In the genomic region with DNA sequence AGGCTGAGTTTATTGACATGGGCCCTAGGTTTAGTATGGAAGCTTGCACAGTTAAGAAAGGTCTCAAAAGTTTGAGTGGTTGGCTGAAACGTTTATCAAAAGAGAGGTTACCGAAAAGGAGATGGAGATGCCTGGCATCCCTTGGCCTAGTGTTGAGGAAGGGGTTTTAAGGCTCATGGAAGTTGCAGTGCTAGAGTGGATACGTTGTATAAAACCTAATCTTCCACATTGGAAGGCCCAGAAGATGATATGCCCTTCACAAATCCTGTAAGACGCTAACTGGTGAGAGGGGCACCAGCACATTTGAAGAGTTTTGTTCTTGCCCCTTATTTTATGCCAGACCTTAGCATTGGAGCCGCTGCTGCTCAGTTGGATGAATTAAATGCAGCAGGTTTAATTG, we compare ENCODE assay signal across 34 mouse cellular contexts.
"Had no signal": no experiment of that assay in that cellular context is flagged by ENCODE, and none has a peak within 500 bp of the region (broad histone marks: within the 10 kb centered on the region; RNA-seq: fewer than 3 reads in every experiment).

No protein-coding gene starts in this region.

- ATAC-seq: hindbrain, embryonic 16.5 days; hindbrain, postnatal 0 days; inflammation-experienced regulatory T-cells, adult 6 months; intestine, embryonic 15.5 days; intestine, embryonic 16.5 days; intestine, postnatal 0 days had no signal

- H3K9ac ChIP-seq: heart, embryonic 12.5 days; heart, embryonic 13.5 days; heart, embryonic 15.5 days; hindbrain, embryonic 12.5 days; hindbrain, embryonic 13.5 days; hindbrain, embryonic 14.5 days; hindbrain, embryonic 15.5 days; intestine, embryonic 15.5 days; kidney, embryonic 15.5 days had no signal

- H3K4me2 ChIP-seq: heart, embryonic 11.5 days; heart, embryonic 12.5 days; heart, embryonic 13.5 days; heart, embryonic 15.5 days; hindbrain, embryonic 12.5 days; hindbrain, embryonic 13.5 days; hindbrain, embryonic 14.5 days; hindbrain, embryonic 15.5 days; intestine, embryonic 15.5 days; kidney, embryonic 15.5 days had no signal

- DNase-seq: heart, postnatal 10 days; heart, postnatal 14 days; heart, postnatal 36 days; kidney, adult 11 months; kidney, adult 18-20 months; kidney, adult 2 months; kidney, adult 8-10 months; kidney, adult 9 months; kidney, postnatal 10 days; kidney, postnatal 14 days; kidney, postnatal 25 days; kidney, postnatal 36 days; kidney, postnatal 4 days; layer of hippocampus, adult 9-11 months; layer of hippocampus, postnatal 36 days had no signal

- H3K9me3 ChIP-seq: heart, embryonic 10.5 days; heart, embryonic 12.5 days; heart, embryonic 13.5 days; heart, embryonic 15.5 days; hindbrain, embryonic 10.5 days; hindbrain, embryonic 12.5 days; hindbrain, embryonic 13.5 days; hindbrain, embryonic 15.5 days; intestine, embryonic 15.5 days; kidney, embryonic 15.5 days had no signal

- H3K4me1 ChIP-seq: heart, embryonic 12.5 days; heart, embryonic 15.5 days; hindbrain, embryonic 10.5 days; hindbrain, embryonic 12.5 days; hindbrain, embryonic 13.5 days; hindbrain, embryonic 15.5 days; kidney, embryonic 15.5 days had no signal

- H3K36me3 ChIP-seq: heart, embryonic 10.5 days; heart, embryonic 12.5 days; heart, embryonic 13.5 days; heart, embryonic 15.5 days; hindbrain, embryonic 10.5 days; hindbrain, embryonic 12.5 days; hindbrain, embryonic 13.5 days; hindbrain, embryonic 15.5 days; intestine, embryonic 15.5 days; kidney, embryonic 15.5 days had no signal

- H3K4me3 ChIP-seq: heart, embryonic 10.5 days; heart, embryonic 12.5 days; heart, embryonic 13.5 days; heart, embryonic 15.5 days; hindbrain, embryonic 10.5 days; hindbrain, embryonic 12.5 days; hindbrain, embryonic 13.5 days; hindbrain, embryonic 15.5 days; intestine, embryonic 15.5 days; kidney, embryonic 15.5 days; layer of hippocampus, adult 2 months had no signal

- H3K27me3 ChIP-seq: heart, embryonic 12.5 days; heart, embryonic 13.5 days; heart, embryonic 15.5 days; hindbrain, embryonic 12.5 days; hindbrain, embryonic 13.5 days; hindbrain, embryonic 15.5 days; intestine, embryonic 15.5 days; kidney, embryonic 15.5 days had no signal

- H3K27ac ChIP-seq: heart, embryonic 10.5 days; heart, embryonic 13.5 days; heart, embryonic 15.5 days; hindbrain, embryonic 10.5 days; hindbrain, embryonic 12.5 days; hindbrain, embryonic 13.5 days; hindbrain, embryonic 14.5 days; hindbrain, embryonic 15.5 days; hindbrain, postnatal 0 days; intestine, embryonic 15.5 days; kidney, embryonic 15.5 days; kidney, postnatal 0 days; layer of hippocampus, adult 2 months had no signal
